Mouse (Mus musculus): Measurements from ENCODE around the gene Gtf2a1.

- no peak for TF ChIP-seq CTCF (IDR thresholded peaks at IDR 0.05; ENCODE audit: low read depth)
- no peak for TF ChIP-seq EP300 (IDR thresholded peaks at IDR 0.05; ENCODE audit: low read depth)
These were observed 904 bp upstream of the Gtf2a1 start for GRCm38 (mm10) chr12:91591191-91591590.

All from heart, postnatal 0 days (tissue).